Mouse (Mus musculus): ENCODE measurements at regions not wholly inside any gene's neighbourhood (a gene's known extent, or its start where the extent isn't known, plus 50 kb on each side); places are given as distances from the start of the nearest gene placed in this dataset.
"Not testable (repeated sequence)": the region's sequence is repeated elsewhere in the genome, so short reads cannot be mapped to it uniquely, and the experiment has no call there.

DNA sequence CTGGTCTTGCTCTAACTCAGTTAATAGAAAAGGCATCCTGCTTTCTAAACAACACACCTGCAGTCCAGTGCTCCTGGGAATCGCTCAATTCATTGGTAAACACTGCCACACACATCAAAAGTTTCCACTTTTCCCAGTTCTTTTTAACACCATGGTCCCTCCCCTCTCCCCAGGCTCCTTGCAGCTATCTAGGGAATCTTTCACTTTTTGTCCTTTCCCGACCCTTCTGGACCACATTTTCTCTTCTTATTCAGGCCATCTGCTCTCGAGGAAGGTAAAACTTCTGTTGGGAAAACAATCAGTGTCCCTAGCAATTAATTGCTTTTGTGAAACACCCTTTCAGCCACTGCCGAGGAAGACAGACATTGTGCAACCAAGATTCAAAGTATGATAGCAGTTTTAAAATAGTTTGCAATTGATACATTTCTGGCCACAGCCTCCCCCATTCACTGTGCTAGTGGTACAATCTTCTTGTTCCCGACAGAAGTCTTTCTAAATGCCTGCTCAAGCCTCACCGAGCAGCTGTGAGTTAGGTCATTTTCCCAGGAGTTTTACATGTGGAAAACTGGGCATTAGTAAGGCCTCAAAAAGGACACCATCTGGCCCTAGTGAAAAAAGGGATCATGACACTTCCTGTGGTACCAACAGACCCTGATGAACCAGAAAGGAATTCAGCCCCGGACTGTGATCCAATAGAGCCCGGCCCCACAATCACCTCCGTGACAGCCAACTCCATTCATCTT, 347.4 kb upstream of the Pou3f2 start:
- no peak for DNase-seq
- intact Hi-C loops (cut with DNase I), result no loop called here

- DNase-seq, result no peak
- intact Hi-C loops (cut with DNase I), result no loop called here
These were observed 345.8 kb upstream of the Pou3f2 start for GRCm38 (mm10) chr4:22833851-22834440.

- intact Hi-C loops (cut with DNase I), result no loop called here
- no peak for DNase-seq
These were observed 315.5 kb upstream of the Pou3f2 start for GRCm38 (mm10) chr4:22803665-22804064.

GRCm38 (mm10) chr4:22792826-22793225, 304.7 kb upstream of the Pou3f2 start:
- DNase-seq, result no peak
- intact Hi-C loops (cut with DNase I), result no loop called here

GRCm38 (mm10) chr4:22787866-22788265, 299.7 kb upstream of the Pou3f2 start:
- DNase-seq, result no peak
- intact Hi-C loops (cut with DNase I), result no loop called here

DNA sequence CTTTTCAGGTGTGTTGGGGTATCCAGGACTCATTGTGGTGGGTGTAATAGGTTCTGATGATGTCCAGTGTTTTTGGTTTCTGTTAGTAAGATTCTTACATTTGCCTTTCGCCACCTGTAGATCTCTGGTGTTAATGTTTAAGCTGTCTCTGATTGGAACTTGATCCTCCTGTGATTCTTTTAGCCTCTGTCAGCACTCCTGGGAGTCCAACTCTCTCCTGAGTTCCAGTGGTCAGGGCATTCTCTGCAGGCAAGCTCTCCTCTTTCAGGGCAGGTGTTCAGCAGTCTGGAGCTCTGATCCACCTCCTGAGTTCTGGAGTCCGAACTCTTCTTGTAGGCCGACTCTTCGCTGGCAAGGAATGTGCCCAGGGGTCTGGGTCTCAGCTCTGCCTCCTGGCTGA, 274.9 kb upstream of the Pou3f2 start:
- intact Hi-C loops (cut with DNase I), result not testable (repeated sequence)

More for the DNA sequence above, 274.9 kb upstream of the Pou3f2 start:
- not testable (repeated sequence) for DNase-seq

Data from heart, postnatal 36 days (tissue).